Comparison of ENCODE assay signal across 22 mouse cellular contexts in the genomic region with DNA sequence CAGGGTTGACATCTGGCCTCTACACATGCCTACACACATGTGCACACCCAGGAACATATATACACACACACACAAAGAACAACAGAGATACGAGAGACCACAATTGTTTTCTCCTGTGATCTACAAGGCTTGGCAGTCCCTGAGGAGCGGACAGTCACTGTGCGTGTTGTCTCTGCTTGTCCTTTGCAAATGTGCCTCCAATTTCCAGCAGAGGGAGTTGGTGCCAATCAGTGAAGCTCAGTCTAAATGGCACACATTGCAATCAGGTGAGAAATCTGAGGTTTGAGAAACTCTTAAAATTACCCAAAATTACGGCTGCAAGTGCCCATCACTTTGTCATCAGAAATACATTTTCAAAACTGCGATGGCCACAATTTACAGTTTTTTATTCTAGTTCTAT. TPM values are rescaled to one million over a fixed set of nuclear protein-coding genes. Genes with fewer than 3 reads are reported as not detected.
DNase-seq lines count a peak whose midpoint lies in the region; ATAC-seq and TF ChIP-seq lines count a peak whose summit lies in the region.
"Had no signal": no experiment of that assay in that cellular context is flagged by ENCODE, and none has a peak within 500 bp of the region (broad histone marks: within the 10 kb centered on the region; RNA-seq: fewer than 3 reads in every experiment).

No protein-coding gene starts in this region.

- TF ChIP-seq CTCF in heart, adult 2 months (IDR thresholded peaks at IDR 0.05) = peak; percentile 34
- TF ChIP-seq CTCF in liver, adult 2 months (IDR thresholded peaks at IDR 0.05; ENCODE audit: low read depth, low read length) = peak; percentile 24; the same call in 1 of the 2 replicates
- peak; percentile 28; the same call in 1 of the 2 replicates for TF ChIP-seq CTCF in cortical plate, adult 2 months (IDR thresholded peaks at IDR 0.05; ENCODE audit: extremely low read depth, insufficient read depth, low read length)

- H3K9me3 ChIP-seq in heart, embryonic 11.5 days (replicated peaks; ENCODE audit: control insufficient read depth, low read length) = no peaks in the 10 kb centered on the region
- H3K9me3 ChIP-seq: embryonic facial prominence, embryonic 12.5 days; hindbrain, embryonic 15.5 days; limb, embryonic 12.5 days; liver, embryonic 15.5 days; midbrain, embryonic 10.5 days had no signal

- ATAC-seq in heart, embryonic 11.5 days (replicated peaks; ENCODE audit: insufficient number of reproducible peaks, low FRiP score, low TSS enrichment) = no peak

- no peaks in the 10 kb centered on the region for H3K36me3 ChIP-seq in heart, adult 2 months (ENCODE audit: control insufficient read depth, insufficient read depth, low read length)
- H3K36me3 ChIP-seq in heart, embryonic 11.5 days (ENCODE audit: control insufficient read depth, insufficient read depth, low read length) = no peaks in the 10 kb centered on the region
- no peaks in the 10 kb centered on the region for H3K36me3 ChIP-seq in liver, adult 2 months (ENCODE audit: control insufficient read depth, insufficient read depth, low read length)
- H3K36me3 ChIP-seq: embryonic facial prominence, embryonic 12.5 days; hindbrain, embryonic 15.5 days; limb, embryonic 12.5 days; liver, embryonic 15.5 days; midbrain, embryonic 10.5 days had no signal

- H3K27me3 ChIP-seq in heart, adult 2 months (ENCODE audit: control insufficient read depth, insufficient read depth, low read length) = no peaks in the 10 kb centered on the region
- no peaks in the 10 kb centered on the region for H3K27me3 ChIP-seq in heart, embryonic 11.5 days (ENCODE audit: control insufficient read depth, insufficient read depth, low read length)
- H3K27me3 ChIP-seq in liver, adult 2 months (ENCODE audit: control insufficient read depth, insufficient read depth, low read length) = no peaks in the 10 kb centered on the region
- H3K27me3 ChIP-seq: embryonic facial prominence, embryonic 12.5 days; hindbrain, embryonic 15.5 days; limb, embryonic 12.5 days; liver, embryonic 15.5 days had no signal

- TF ChIP-seq EP300 in heart, adult 2 months (IDR thresholded peaks at IDR 0.05; ENCODE audit: insufficient read depth, low read depth, low read length) = no peak

- H3K4me3 ChIP-seq in heart, adult 2 months = no peak overlapping the region
- no peak overlapping the region for H3K4me3 ChIP-seq in heart, embryonic 11.5 days (ENCODE audit: low read depth, low read length)
- no peak overlapping the region for H3K4me3 ChIP-seq in liver, adult 2 months (ENCODE audit: insufficient read depth, low read depth, low read length)
- H3K4me3 ChIP-seq in cortical plate, adult 2 months (ENCODE audit: insufficient read depth, low read length) = no peak overlapping the region
- H3K4me3 ChIP-seq: embryonic facial prominence, embryonic 12.5 days; hindbrain, embryonic 15.5 days; limb, embryonic 12.5 days; liver, embryonic 15.5 days; midbrain, embryonic 10.5 days had no signal

- no peak overlapping the region for H3K27ac ChIP-seq in heart, adult 2 months
- H3K27ac ChIP-seq in heart, embryonic 11.5 days (ENCODE audit: low read depth, low read length) = no peak overlapping the region
- H3K27ac ChIP-seq in liver, adult 2 months (replicated peaks; ENCODE audit: insufficient read depth, low read depth, low read length) = no peak overlapping the region
- no peak overlapping the region for H3K27ac ChIP-seq in cortical plate, adult 2 months (ENCODE audit: insufficient read depth, low read length)
- H3K27ac ChIP-seq: embryonic facial prominence, embryonic 12.5 days; hindbrain, embryonic 15.5 days; limb, embryonic 12.5 days; liver, embryonic 15.5 days; macrophage; midbrain, embryonic 10.5 days had no signal

- H3K9ac ChIP-seq in heart, adult 2 months (ENCODE audit: low read depth, low read length) = no peak overlapping the region
- no peak overlapping the region for H3K9ac ChIP-seq in heart, embryonic 11.5 days (ENCODE audit: low read depth, low read length)
- no peak overlapping the region for H3K9ac ChIP-seq in liver, adult 2 months (ENCODE audit: low read depth, low read length)
- H3K9ac ChIP-seq: embryonic facial prominence, embryonic 12.5 days; hindbrain, embryonic 15.5 days; limb, embryonic 12.5 days; liver, embryonic 15.5 days had no signal

- WGBS in heart, adult 2 months = 85% methylated on average over 5 of the region's 5 CpGs
- WGBS in heart, embryonic 11.5 days (ENCODE audit: insufficient replicate concordance) = 85% methylated on average over 5 of the region's 5 CpGs
- WGBS in liver, adult 2 months = 92% methylated on average over 5 of the region's 5 CpGs

- H3K4me1 ChIP-seq in heart, adult 2 months (ENCODE audit: control insufficient read depth, insufficient read depth, low read length) = peaks cover 6% of the 10 kb centered on the region
- peaks cover 23% of the 10 kb centered on the region for H3K4me1 ChIP-seq in heart, embryonic 11.5 days (ENCODE audit: control insufficient read depth, insufficient read depth, low read length)
- no peaks in the 10 kb centered on the region for H3K4me1 ChIP-seq in liver, adult 2 months (ENCODE audit: control insufficient read depth, insufficient read depth, low read length)
- peaks cover 7% of the 10 kb centered on the region for H3K4me1 ChIP-seq in cortical plate, adult 2 months (ENCODE audit: control insufficient read depth, insufficient read depth, low read length)
- H3K4me1 ChIP-seq: embryonic facial prominence, embryonic 12.5 days; liver, embryonic 15.5 days; midbrain, embryonic 10.5 days had no signal

- H3K4me2 ChIP-seq in heart, embryonic 11.5 days = no peak overlapping the region
- H3K4me2 ChIP-seq: embryonic facial prominence, embryonic 12.5 days; hindbrain, embryonic 15.5 days; limb, embryonic 12.5 days; liver, embryonic 15.5 days had no signal

- DNase-seq in heart, adult 2 months = no peak
- DNase-seq in liver, adult 2 months (ENCODE audit: extremely low read depth, low read depth, low spot score) = peak; percentile 19
- DNase-seq in liver = no peak
- peak; percentile 52 for DNase-seq in brain, adult 2 months (ENCODE audit: low read depth, low spot score)
- DNase-seq in retina, postnatal 1 day = no peak
- DNase-seq: adrenal gland, postnatal 14 days; cerebellum, adult 18-20 months; gastrocnemius, postnatal 10 days; heart, postnatal 36 days; kidney, adult 18-20 months; kidney, postnatal 25 days; layer of hippocampus, adult 9-11 months; right cerebral cortex, postnatal 4 days had no signal

- intact Hi-C loops in heart, adult 2 months (cut with DNase I) = no loop called here

- TF ChIP-seq POLR2A in heart, adult 2 months (IDR thresholded peaks at IDR 0.05; ENCODE audit: insufficient read depth, low read depth, low read length) = no peak
- no peak for TF ChIP-seq POLR2A in liver, adult 2 months (IDR thresholded peaks at IDR 0.05; ENCODE audit: extremely low read depth, insufficient read depth, low read length)
- TF ChIP-seq POLR2A in cortical plate, adult 2 months (IDR thresholded peaks at IDR 0.05; ENCODE audit: extremely low read depth, insufficient read depth, low read length) = no peak

- H3K79me2 ChIP-seq in heart, adult 2 months (replicated peaks; ENCODE audit: control insufficient read depth, insufficient read depth, low read length) = no peaks in the 10 kb centered on the region
- H3K79me2 ChIP-seq in liver, adult 2 months (ENCODE audit: control insufficient read depth, insufficient read depth, low read length) = no peaks in the 10 kb centered on the region

RNA-seq across cellular contexts. Expression of gene Dkk3, which starts 25.6 kb away (rescaled TPM):
- 10 to 100 TPM; 45.1 to 45.7 TPM for total RNA-seq in heart, adult 2 months (2021)
- 48.3 and 52.1 TPM in 2 replicates for polyA plus RNA-seq in heart, adult 2 months (2012; rRNA removed)
- polyA plus RNA-seq in heart, embryonic 11.5 days (2014; fragmentation: Nextera tagmentation; extraction: Ambion mirVana) = 72.4 and 97.5 TPM in 2 replicates
- 0.65 and 1.0 TPM in 2 replicates for total RNA-seq in liver, adult 2 months (2014; rRNA removed)
- polyA plus RNA-seq in liver, adult 2 months (2012; rRNA removed) = 0.39 and 0.46 TPM in 2 replicates
- polyA plus RNA-seq in cortical plate, adult 2 months (2012; rRNA removed) = 144 and 166 TPM in 2 replicates
- total RNA-seq: monocyte, adult 5-6 weeks had no signal
- polyA plus RNA-seq: macrophage had no signal

Comparison
In these comparisons a context has a peak if more than half of its experiments do, and no peak if none do; other contexts are left out.
1. DNase-seq: peak in liver, adult 2 months (single experiment) and brain, adult 2 months (single experiment); none in heart, adult 2 months (0 of 2), liver (single experiment) and retina, postnatal 1 day (single experiment).
2. RNA of gene Dkk3, which starts 25.6 kb away (polyA plus RNA-seq): 144 to 166 TPM in cortical plate, adult 2 months, 72.4 to 97.5 TPM in heart, embryonic 11.5 days and 48.3 to 52.1 TPM in heart, adult 2 months; 0.39 to 0.46 TPM in liver, adult 2 months; every median in the first group is over 10 times any median in the second.
3. Peak in every context shown above with its lines, with median percentiles within 50 percentile points of each other: CTCF ChIP-seq.